Mouse (Mus musculus) lung, postnatal 0 days (tissue): ENCODE data around the gene Lrfn3.

Experiments
- CTCF ChIP-seq: IDR thresholded peaks from 2 replicates; pipeline ENCODE4 v1.5.1; 2016; ENCODE audit warnings: antibody characterized with exemption, mild to moderate bottlenecking
- EP300 ChIP-seq: IDR thresholded peaks from 2 replicates; pipeline ENCODE4 v1.6.1; 2016; ENCODE audit warnings: antibody characterized with exemption, mild to moderate bottlenecking, control low read depth

- TF ChIP-seq CTCF: no peak; the same call in 1 of the 2 replicates
- TF ChIP-seq EP300: no peak
Measured at GRCm38 (mm10) chr7:30308076-30309005, 54.2 kb downstream of the Lrfn3 start, which contains the start of gene Alkbh6.
